Mouse (Mus musculus) kidney, adult 2 months (tissue): ENCODE measurements around the gene Egf.

ENCODE experiments used
- CTCF ChIP-seq: fragments of 200-500 bp; conservative IDR thresholded peaks from 2 replicates; pipeline ENCODE4 v1.5.1; 2011; ENCODE audit warnings: low read depth, mild to moderate bottlenecking, control low read depth, low read length, moderate library complexity, mixed read lengths; ENCODE audit not compliant: insufficient read depth, insufficient read length
- POLR2A ChIP-seq: fragments of 200-500 bp; IDR thresholded peaks from one replicate; pipeline ENCODE4 v1.6.1; 2011; ENCODE audit warnings: low read depth, low read length, control low read depth

GRCm38 (mm10) chr3:129645409-129645808 is 109.7 kb downstream of the Egf start:
- no peak for TF ChIP-seq CTCF
- TF ChIP-seq POLR2A = no peak
